Mouse (Mus musculus) C2C12 (cell line): Measurements from ENCODE around the gene Rpl4.

Experiments
- CTCF ChIP-seq: IDR thresholded peaks from one replicate; pipeline ENCODE4 v1.5.1; 2011; ENCODE audit not compliant: control insufficient read depth, insufficient read depth, insufficient read length
- MAX ChIP-seq: IDR thresholded peaks from one replicate; pipeline ENCODE4 v1.6.1; 2011; ENCODE audit warnings: mild to moderate bottlenecking, control low read depth
- MYOD1 ChIP-seq: IDR thresholded peaks from one replicate; pipeline ENCODE4 v1.6.1; 2011; ENCODE audit warnings: low read depth; ENCODE audit not compliant: control insufficient read depth, insufficient read length
- MYOG ChIP-seq: IDR thresholded peaks from one replicate; pipeline ENCODE4 v1.6.1; 2011; ENCODE audit not compliant: control insufficient read depth, insufficient read length; ENCODE audit errors: extremely low read depth
- USF1 ChIP-seq: IDR thresholded peaks from one replicate; pipeline ENCODE4 v1.6.1; 2011; ENCODE audit warnings: low read depth, mild to moderate bottlenecking, control low read depth, moderate library complexity

DNA sequence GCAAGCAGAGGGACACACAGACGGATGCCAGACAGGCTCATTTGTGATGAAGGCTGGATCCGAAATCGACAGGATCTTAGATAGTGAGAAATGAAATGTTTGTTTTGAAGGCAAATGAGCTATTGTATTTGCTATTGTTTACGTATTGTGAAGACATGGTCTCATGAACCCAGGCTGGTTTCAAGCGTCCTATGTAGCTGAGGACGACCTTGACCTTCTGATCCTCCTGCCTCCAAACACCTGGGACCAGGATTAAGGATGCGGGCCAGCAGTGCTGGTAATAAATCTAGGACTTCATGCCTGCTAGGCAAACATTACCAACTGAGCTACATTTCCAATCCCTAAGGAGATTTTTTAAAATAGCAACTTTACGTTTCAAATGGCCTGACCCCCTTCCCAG is 24.3 kb downstream of the Rpl4 start:
- TF ChIP-seq CTCF: no peak
- no peak for TF ChIP-seq MAX
- no peak for TF ChIP-seq USF1
- TF ChIP-seq MYOG: no peak
- TF ChIP-seq MYOD1: no peak
